Mouse (Mus musculus) granulocyte monocyte progenitor cell, adult 5-6 weeks (primary cell): ENCODE results near the gene Klhl5. TPM values are rescaled to one million over a fixed set of nuclear protein-coding genes. Genes with fewer than 3 reads are reported as not detected.

Source experiments
- ATAC-seq: replicated peaks from 2 replicates; pipeline ENCODE4 v1.8.0; 2016; ENCODE audit warnings: mild to moderate bottlenecking, moderate TSS enrichment, inconsistent platforms; ENCODE audit not compliant: poor library complexity, severe bottlenecking
- total RNA-seq, 2 experiments: library from RNA; stranded (forward) in 1 of 2; stranded (reverse) in 1 of 2; fragments of 200-712, 200-1000 nt in 1 of 2; fragments of >200 nt in 1 of 2; fragmentation: Nextera tagmentation in 1 of 2; gene quantifications; 2 replicates each; pipeline ENCODE4 v1.2.3; 2014 to 2017

The Klhl5 gene
- total RNA-seq, 2 experiments from 2014 or later = 75.1 to 96.8 TPM

DNA sequence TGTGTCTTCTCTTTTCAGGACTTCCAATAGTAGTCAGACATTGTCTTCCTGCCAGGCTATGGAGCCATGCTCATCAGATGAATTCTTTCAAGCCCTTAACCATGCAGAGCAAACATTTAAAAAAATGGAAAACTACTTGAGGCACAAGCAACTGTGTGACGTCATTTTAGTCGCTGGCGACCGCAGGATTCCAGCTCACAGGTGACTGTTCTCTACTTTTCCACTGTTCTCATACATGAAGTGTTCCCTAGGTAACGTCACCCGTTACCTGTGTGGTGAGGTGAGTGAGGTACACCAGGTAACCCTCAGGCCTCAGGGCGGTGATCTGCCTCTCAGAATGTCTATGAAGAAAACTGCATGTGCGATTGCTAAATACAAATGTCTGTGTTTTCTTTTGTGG lies 33.9 kb downstream of the Klhl5 start:
- no peak for ATAC-seq

DNA sequence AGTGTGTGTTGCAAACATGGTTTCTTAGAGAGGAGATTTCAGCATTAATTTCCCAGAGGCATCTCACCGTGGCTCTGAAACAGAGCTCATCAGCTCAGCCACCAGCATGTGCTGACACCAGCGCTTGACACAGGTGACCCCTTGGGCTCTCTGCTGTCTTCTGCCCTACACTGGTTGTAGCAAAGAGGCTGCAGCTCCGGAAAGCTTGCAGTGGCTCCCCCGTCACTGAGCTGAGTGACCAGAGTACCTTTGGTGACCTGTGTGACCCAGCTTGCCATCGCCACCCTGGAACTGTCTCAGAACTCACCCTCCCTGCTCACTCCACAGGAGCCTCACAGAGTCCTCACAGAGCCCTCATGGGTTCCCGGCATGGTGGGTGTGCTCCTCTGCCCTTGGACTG lies 34.9 kb downstream of the Klhl5 start:
- no peak for ATAC-seq

DNA sequence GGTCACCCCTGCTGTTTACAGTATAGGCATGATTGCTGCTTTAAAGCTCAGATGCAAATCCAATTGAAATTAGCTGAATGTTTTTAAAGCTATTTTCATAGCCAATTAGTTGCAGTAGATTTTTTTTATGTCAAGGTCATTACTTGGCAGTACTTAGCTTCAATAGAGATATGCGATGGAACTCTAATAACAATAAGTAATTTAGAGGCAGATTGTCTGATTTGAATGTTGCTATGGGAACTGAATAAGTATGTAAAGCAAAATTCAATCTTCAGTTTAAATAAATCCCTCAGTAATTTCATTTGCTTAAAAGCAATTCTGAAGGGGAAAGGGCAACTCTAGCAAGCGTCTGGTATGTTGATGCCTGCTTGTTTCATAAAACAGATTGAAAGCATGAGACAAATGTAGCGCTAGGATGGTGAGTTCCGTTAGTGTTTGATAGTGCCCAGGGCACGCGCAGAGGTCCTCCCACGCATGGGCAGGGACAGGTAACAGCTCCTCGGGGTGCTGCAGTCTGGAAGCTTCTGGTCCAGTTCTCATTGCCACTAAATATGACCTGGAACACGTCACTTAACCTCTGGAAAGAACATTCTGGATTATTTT lies 38.3 kb downstream of the Klhl5 start:
- no peak for ATAC-seq

DNA sequence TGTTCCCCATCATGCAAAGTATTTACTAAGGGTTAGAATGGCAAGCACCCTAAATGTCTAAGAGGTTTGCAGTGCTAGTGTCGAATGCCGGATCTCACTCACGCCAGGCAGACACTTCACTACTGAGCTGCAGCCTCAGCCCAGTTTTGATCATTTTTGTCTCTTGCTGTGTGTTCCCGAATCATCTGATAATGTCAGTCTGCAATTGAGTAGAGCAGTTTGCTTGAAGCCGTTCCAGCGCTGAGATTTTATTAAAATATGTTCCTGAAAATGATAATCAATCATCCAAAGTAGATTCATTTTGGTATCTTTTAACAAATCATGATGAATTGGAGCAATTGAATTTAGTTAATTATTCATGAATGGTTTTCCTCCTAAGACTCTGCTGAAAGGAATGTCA lies 39.4 kb downstream of the Klhl5 start:
- ATAC-seq = no peak

DNA sequence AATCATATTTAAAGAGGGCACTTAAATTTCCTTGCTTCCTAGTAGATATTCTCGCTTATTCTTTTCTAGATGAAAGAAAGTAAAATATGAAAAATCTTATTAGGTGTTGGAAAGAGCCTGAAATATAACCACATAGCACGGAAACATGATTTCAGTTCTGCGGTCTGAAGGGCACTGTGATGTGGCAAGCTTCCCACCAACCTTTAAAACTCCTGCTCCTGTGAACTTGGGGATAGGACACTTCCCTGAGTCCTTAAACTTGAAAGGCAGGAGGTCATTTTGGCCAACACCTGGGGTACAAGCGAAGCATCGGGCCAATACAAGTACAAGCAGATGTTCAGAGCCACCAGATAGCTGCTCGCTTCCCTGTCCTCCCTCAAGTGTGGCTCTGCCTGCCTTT lies 42.4 kb downstream of the Klhl5 start:
- no peak for ATAC-seq

DNA sequence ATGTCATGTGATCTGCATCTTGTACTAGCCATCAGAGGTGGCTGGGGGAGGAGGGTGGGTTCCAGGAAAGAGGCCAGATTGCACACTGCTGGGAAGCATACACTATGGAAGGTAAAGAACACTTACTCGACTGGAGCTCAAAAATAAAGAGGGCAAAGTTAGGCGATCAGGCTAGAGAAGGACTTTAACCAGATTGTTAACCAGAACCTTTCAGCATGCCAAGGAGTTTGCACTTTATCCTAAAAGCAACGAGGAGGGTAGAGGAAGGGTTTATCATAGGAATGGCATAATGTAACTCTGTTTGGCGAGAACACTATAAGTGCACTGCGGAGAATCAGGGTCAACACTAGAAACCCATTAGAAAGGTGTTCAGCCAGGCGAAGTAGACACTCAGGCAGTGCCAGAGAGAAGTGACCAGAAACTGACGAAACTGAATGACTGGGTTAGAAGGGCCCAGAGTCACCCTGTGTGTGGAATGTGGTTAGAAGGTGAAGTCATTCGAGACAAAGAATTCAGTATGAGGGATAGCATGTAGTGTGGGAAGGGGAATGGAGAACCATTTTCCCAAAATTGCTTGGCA lies 43.1 kb downstream of the Klhl5 start:
- no peak for ATAC-seq

DNA sequence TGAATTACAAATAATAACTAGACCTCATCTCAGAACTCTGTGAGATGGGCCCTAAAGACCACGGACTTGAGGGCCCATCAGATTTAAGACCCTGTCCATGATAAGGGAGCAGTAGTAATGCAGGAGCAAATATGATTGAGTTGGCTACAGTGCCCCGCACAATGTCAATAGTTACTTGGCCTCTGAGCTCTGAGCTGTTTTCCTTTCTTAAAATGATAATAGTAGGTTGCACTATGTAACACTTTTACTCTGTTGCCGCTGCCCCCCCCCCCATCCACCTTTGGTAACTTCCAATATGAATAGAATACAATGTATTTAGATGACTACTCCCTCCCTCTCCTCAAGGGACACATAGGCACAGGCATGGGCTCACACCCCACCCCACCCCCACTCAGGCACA lies 43.9 kb downstream of the Klhl5 start:
- no peak for ATAC-seq

DNA sequence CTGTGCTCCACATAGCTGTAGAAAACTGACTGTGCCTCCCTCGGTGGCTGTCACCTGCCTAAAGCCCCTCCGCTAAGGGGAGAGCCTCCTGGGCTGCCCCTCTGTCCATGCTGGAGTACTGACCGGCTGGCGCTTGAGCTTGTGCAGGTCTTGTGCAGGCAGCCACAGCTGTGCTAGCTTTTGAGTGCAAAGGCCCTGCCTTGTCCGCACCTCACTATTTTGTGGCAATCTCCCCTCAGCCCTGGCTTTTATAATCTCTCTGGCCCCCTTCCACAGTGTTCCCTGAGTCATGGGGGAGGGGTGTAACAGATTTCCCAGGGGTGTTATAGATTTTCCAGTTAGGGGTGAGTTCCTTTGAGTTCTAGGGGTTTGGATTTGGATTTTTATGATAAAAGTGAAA lies 44.4 kb downstream of the Klhl5 start:
- no peak for ATAC-seq

DNA sequence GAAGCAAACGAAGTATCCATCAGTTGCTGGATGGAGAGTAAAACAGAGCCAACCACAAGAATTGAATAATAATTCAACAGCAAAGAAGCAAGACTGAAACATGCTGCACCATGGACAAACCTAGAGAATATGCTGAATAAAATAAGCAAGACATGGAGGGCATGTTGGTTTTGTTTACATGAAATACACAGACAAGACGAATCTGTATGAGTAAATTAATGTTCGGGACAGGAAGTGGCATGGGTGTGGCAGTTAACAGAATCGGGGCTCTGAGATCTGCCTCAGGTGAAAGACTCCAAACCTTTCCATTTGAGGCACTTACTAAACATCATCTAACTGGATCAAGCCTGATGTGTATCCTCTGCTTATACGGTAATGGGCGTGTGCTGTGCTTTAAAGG lies 46.9 kb downstream of the Klhl5 start:
- ATAC-seq = no peak

DNA sequence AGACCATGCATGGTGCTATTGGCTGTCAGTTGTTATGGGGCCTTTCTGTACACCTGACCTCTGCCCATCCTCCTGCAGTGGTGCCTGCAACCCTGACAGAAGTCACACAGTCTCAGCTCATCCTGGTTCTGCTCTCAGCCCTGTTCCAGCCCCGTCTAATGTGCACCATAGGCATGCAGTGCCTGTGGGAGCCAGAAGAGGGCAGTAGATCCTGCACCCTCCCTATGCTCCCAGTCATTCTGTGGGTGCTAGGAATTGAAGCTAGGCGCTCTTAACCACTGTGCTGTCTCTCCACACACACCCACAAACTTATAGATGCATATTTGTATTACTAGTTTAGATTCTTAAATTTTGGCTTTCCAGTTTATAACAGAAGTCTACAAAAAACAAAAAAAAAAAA lies 49.5 kb downstream of the Klhl5 start:
- peak; percentile 93 for ATAC-seq

DNA sequence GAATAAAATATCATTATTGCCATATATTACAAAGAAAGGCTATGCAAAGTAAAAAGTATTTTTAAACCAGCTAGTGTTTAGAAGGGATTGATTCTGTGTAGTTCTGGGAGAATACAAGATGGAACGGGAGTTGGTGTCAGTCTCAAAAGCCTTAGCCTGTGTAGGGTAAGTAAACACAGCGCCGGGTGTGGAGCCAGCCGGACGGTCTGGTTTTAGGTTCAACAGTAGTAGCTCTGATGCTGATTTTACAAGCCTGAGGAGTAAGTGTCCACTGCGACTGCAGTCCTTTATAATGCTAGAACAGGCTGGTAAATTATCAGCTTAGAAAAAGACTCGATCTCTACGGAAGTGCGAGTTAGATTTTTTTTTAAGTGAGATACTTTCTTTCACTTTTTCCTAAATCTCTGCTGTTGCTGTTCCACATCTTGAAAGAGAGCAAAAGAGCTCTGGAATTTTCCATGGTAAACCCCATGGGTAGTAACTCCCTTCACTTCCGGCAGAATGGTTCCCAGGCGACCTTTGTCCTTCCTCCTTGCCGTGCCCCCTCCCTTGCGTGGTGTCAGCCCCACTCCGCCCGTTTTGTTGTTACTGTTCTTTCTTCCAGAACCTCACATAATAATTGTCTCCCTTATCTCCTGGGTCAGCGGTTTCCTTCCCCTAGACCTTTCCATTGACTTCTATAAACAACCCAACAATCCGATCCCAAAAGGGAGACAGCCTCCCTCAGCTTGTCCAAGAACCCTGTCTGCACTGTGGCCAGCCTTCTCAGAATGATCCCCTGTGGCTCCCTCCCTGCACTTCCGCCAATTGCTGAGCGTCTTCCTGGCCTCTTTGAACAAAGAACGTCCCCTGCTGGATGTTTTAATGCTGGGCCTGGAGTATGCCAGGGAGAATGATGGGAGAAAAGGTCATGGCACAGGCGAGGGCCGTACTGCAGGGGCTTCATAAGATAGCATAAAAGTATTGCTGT lies 50.4 kb downstream of the Klhl5 start:
- ATAC-seq = no peak

DNA sequence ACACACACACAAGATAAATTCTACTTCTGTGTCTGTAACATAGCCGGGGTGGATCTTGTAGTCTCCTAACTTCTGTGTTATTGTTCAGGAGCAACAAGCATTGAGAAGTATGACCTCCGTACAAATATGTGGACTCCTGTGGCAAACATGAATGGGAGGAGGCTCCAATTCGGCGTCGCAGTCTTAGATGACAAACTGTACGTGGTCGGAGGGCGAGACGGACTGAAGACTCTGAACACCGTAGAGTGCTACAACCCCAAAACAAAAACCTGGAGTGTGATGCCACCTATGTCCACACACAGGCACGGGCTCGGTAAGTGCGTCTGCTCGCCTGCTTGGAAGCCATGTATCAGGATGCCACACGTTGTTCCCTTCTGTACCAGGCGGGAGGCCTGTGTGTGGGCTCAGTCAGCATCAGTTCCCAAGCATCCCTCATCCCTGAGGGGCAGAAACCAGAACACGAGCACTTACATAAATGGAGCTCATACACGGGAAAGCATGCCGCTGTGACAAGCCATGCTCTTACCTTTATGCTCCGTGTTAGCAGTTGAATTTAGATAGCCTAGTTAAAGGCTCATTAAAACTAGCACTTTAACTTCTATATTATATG lies 51.5 kb downstream of the Klhl5 start:
- ATAC-seq = no peak

DNA sequence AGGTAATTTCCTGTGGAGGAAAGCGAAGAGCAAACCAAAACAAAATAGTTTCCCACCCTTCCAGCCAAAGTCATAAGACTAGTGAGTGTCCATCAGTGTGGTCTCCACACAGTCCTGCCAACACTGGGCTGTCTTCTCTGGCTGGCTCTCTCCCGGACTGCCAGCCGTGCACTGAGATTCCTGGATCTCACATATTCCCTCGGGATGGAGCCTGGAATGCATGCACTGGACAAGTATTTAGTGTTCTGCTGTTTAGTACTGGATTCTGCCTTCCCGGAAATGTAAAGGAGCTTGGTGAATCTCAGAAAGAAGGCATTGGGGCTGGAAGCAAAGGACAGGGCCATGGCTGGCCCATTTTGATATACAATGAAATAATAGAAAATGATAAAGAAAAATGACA lies 55.7 kb downstream of the Klhl5 start:
- ATAC-seq = no peak

DNA sequence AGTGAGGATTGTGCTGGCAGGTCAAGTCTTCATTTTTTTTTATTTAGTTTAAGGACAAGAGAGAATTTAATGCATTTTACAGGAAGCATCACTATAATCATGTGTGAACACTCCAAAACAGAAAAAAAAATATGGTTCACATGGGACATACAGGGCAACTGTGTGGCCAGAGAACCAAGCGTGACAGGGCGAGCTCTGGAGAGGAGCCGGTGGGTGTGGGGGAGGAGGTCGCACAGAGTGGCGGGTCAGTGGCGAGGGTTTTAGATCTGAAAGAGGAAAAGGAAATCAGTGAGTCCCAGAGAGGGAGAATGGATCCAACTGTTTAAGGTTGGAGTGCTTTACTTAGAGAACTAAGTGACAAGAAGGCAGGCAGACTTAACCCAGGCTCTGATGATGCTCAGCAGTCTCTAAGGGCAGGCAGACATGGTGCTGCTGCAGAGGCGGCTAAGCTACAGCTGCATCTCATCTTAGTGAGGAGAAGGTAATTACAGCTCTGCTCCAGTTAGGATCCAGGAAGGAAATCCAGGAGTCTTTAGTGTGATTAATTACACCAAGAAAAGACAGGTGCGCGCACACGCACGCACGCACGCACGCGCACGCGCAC lies 56.3 kb downstream of the Klhl5 start:
- ATAC-seq = no peak

DNA sequence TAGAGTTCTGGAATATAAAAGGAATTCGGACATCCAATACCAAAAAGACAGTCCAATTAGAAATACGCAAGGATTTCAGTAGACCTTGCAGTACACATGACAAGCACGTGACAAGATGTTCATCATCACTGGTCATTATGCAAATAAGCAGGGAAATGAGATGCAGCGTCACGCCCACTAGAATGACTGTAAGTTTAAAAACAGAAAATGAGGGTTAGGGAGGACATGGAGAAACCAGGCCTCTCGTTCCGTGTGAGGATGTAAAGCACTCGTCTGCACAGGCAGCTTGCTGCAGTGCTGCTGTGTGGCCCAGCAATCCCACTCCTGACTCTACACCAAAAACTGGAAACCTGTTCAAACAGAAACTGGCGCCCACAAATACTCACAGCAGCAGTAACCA lies 62.9 kb downstream of the Klhl5 start:
- ATAC-seq = no peak

DNA sequence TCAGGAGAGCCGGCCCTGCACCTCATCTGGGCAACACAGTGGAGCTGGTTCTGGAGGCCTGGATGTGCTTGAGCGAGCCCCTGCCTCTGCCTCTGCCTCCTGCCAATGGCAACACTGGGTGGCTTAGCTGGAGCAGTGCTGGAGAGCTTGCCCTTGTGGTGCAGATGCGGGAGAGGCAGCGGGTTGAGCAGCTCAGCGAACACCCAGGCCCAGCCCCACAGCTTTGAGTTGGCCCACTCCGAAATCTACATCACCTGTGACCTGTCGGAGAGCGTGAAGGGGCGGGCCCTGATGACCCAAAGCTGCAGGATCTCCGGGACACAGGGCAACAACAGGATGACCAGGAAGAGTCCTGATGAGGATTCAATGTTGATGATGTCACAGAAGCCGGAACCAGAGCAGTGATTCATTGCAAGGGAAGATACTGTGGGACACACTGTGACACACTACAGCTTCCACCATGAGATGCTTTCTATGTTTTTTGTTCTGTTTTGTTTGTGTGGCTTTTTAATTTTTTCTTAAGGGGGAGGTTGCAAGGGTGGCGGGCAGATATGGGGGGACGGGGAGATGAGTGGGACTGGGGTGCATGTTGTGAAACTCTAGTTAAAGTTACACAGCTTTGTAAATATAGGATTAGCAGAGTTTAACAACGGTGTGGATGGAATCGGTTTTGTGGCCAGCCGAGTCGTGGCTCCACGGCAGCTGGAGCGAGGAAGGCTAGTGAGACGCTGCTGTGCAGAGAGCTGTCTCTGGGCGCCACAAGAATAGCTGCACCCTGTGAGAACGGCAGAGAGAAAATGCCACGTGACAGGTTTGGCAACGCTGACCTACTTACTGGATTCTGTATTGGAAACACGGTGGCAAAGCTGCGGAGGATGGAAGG lies 67.9 kb downstream of the Klhl5 start:
- ATAC-seq = no peak

DNA sequence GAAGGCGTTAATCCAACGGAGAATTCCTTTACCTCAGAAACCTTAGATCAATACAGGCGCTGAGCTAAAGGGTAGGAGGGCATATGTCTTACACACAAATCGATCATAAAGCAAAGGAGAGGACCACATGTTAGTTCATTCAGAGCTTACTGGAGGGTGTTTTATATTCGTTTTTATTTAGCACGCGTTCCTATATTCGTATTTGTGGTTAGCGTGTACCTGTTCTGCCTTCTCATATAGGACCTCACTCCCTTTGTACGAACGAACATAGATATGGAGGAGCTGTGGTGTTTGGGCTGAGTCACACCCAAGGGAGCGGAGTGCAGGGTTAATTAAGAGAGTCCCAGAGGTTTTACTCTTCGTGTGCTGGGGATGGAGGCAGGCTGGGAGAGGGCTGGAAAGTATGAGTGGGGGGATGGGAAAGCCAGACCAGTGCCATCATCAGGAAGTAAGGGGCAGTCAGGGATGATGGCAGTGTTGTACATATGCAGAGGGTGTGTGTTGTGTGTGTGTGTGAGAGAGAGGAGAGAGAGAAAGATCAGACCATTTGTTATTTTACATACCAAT lies 68.7 kb downstream of the Klhl5 start:
- no peak for ATAC-seq

DNA sequence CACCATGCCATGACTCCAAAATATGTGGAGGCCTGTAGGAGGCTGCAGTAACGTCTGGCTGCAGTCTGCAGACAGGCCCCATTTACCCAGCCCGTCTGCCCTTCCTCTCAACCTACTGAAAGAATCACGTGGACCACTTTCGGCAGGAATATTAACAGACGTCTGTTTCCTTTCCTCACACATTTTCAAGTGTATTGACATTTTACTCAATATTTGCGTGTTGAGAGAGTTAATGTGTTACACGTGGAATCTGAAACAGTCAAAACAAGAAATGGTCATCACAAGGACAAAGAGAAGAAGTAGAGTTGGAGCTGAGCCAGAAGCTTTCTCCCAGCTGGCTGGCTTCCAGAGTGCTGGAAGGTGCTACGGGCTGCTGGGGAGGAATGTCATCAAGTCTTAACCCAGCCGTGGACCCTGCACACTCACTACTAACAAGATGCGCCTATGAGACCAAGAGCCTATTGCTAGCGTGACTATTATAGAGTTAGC lies 69.7 kb downstream of the Klhl5 start:
- ATAC-seq = no peak

DNA sequence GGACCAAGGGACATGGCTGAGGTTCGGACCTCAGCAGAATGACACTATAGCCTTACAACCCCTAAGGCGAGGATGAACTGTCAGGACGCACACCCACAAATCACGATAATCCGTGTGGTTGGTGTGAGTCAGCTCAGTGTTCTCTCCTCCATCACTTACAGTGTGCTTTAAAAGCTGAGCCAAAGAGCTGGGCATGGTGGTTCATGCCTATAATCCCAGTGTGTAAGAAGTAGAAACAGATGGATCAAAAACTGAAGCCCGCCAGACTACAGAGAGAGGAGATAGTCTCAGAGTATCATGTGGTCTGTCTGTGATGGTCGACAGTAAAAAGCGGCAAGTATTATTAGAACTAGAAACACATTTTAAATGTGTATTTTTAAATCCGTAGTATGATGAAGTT lies 71.1 kb downstream of the Klhl5 start:
- no peak for ATAC-seq
